Mouse (Mus musculus) spleen, adult 12 weeks (tissue): ENCODE data around the gene Abca12.

Experiments
- DNase-seq: peaks from one replicate; pipeline ENCODE4 v3.0.0; 2022; ENCODE audit warnings: low spot score

Abca12 gene

GRCm38 (mm10) chr1:71414810-71415209, at the start of gene Abca12:
Gene Abca12, minus strand, starts transcription at chr1:71414910.
- DNase-seq = no peak

GRCm38 (mm10) chr1:71457961-71458360, 43.3 kb upstream of the Abca12 start:
- DNase-seq = no peak

DNA sequence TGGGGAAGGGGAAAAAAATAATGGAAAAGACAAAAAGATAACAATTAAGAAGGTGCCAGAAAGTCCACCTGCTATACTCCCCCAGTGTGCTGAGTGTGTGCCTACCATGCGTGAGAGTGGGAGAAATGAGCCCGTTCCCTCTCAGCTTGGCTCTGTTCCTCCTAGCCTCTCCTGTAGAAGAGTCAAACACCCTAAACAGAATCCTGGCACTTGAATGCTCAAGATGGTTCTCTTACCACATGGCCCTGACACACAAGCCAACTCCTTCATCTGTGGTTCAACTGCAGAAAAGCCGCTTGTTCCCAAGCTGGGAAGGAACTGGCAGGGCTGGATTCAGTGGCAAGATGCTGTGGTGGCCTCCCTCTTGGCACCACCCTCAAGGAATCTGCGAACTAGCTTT, 32.7 kb upstream of the Abca12 start:
- no peak for DNase-seq

GRCm38 (mm10) chr1:71421741-71422333, 7.1 kb upstream of the Abca12 start:
- no peak for DNase-seq

- no peak for DNase-seq
Measured at GRCm38 (mm10) chr1:71418467-71418866, 3.8 kb upstream of the Abca12 start.

GRCm38 (mm10) chr1:71417951-71418350, 3.2 kb upstream of the Abca12 start:
- no peak for DNase-seq

DNA sequence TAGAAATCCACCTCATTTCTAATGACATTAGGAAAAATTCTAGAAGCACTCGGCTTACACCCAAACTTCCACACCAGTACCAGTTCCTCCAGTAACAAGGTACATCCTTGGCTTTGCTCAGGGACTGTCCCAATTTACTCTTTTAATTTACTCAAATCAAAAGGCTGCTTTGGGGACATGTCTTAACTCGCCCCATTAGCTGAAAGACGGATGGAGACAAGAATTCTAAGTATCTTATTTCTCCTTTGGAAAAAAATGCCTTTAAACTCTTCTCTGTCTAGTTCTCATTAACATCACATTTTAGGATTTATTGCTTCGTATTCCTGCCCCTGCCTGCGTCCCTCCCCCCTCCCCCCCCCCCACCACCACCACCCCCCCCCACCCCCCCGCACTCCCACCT, 626 bp downstream of the Abca12 start:
- DNase-seq = no peak

DNA sequence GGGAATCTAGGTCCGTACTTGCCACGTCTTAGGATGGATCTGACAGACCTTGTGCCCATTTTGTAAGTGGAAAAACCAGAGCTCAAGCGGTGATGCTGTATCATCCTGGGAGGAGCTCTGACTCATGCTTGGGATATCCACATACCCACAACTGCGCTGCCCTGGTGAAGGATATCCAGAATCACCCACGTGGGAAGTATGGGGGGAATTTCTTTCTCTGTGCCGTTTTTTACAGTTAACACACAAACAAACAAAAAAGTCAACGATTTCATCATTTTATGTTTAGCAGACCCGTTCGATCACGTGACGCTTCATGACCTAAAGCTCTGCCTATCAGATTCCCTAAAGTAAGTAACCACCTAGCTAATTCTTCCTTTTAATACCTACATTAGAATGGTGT, 1.6 kb downstream of the Abca12 start:
- DNase-seq = no peak

DNA sequence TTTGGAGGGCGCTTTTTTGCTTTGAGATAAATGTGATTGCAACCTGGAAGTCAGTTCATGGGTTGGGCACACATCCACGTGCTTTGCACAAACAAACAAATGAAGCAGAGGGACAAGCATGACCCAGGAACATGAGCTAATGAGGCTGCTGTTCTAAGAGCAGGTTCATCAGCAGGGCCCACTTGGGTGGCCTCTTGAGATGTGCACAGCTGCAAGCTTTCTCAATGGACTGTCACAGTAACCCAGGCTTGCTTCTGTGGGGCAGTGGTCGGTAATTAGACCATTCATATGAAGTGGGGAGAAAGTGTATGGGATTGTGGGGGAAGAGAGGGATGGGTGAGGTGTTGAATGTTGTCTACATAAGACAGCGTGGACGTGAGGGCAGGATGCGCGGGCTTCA, 7.0 kb downstream of the Abca12 start:
- DNase-seq = no peak

DNA sequence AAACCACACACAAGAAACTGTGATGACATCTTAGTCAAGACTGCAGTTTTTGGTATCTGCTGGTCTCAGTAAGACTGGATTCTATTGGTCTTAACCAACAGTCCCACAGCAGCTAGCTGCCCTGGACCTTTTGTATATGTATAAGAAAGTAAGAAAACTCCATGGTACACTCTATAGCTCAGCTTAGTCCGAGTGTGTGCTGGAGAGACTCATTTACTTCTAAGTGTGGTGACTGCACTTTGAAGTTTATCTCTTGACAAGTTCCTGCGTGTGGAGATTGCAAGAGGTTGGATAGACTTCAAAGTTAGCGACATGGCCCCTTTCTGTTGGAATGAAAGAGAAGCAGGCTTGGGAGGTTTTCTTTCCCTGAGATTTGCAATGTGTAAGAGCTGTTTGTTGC, 17.1 kb downstream of the Abca12 start:
- DNase-seq = no peak

DNA sequence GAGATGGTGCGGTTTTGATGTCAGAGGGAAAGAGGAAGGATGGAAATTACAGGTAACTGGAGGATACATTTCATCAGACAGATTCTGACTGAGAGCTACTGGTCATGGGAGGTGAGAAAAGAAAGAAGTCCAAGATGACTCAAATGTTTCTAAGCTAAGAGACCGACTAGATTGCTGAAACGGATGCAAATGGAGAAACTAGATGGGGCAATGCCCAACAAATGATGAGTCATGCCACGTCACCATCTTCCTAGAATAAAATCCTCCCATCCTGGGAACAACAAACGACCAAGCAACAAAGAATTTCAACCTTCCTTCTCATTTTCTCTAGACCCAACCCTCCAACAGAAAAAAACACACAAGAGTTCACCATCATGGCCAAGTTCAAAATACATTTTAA, 18.6 kb downstream of the Abca12 start:
- no peak for DNase-seq

DNA sequence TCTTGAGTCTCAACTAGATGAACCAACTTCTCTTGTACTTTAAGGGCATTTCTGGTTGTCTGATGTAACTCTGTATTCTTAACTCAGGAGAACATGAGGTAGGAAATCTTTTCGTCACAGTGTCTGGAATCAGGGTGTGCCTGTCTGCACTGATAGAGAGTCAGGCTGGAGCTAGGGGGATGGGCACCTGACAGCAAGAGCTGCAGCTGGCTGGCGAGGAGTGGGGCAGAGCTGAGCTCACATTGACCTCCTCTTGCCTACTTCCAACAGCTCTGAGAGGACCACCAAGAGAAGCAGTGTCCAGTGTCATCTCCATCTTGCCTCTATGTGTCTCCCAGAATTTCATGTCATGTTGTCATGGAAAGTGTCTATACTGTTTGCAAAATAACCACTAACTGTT, 20.5 kb downstream of the Abca12 start:
- no peak for DNase-seq

- no peak for DNase-seq
Measured at GRCm38 (mm10) chr1:71393489-71393888, 21.2 kb downstream of the Abca12 start.

DNA sequence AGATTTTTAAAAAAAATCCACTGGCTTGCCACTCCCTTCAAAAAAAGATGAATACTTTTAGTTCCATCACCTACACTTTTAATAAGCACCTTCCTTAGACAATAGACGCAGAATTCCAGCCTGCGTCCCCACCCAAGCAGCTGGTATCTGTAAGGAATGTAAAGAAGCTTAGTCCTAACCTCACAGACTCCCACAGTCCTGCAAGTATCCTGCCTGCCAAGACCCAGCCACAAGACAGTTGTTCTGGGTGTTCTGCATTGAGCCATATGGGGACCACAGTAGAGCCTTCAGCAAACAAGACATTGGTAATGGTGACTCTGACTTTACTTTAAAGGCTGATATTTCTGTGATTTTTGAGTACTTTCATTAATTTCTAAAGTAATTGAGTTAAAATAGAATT, 22.2 kb downstream of the Abca12 start:
- no peak for DNase-seq

GRCm38 (mm10) chr1:71386593-71386992, 28.1 kb downstream of the Abca12 start:
- DNase-seq = no peak

DNA sequence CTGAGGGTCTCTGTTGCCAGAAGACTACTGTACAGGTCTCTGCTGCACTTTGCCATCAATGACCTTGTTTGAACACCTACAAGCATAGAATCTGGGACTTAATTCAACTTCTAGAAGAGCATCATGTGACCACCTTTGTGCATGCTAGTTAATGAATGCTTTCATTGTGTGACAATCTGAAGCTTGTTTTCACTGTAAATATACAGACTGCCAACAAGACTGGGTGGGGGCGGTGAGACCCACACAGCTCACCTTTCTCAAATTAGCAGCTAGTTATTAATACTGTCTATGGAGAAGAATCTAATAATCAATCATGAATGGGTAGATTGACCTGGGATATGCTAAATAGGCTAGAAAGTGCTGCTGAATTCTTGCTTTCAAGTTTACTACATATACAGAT, 30.6 kb downstream of the Abca12 start:
- DNase-seq = no peak

GRCm38 (mm10) chr1:71373090-71373489, 41.6 kb downstream of the Abca12 start:
- no peak for DNase-seq

DNA sequence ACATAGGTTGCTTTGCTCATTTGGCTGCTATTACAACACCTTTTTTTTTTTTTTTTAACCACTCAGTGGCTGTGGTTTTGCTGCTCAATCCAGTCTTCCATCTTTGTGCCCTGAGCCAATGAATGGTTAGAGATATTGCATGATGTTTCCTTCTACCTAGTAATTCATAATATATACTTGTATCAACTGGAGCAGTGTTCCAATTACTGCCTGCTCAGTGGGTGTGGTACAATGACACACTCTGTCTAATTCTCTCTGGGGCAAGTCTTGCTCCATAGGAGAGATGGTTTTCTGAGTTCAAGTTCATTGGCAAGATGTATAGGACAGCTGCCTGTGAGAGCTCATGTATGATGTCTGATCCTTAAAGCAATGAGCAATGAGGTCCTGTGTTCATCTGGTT, 44.4 kb downstream of the Abca12 start:
- DNase-seq = no peak

- DNase-seq = no peak
Measured at GRCm38 (mm10) chr1:71367770-71368169, 46.9 kb downstream of the Abca12 start.

DNA sequence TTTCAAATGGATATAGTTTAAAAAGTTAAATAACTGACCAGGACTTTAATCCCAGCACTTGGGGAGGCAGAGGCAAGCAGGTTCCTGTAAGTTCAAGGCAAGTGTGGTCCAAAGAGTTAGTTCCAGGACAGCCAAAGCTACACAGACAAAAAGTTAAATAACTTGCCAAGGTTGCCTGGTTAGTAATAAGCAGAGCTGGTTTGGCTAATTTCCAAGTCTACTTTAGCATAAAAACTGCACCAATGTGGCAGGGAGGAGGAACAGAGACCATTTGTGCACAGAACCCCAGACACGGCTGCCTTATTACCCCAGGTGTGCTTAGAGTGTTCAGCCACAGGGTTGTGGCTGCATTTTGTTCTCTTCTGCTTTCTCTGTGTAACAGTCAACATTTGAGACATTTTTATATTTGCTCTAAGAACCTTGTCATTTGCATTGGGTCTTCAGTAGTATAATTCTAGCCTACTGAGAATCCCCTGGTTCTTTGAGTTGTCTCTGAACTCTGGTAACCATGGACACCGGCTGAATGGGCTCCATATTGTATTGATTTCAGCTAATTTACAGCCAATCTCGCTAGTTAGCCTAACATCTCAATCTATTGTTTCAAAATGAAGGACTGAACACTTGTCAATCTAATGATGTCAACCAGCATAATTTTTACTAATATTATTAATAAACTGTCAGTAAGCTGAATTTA, 71.7 kb downstream of the Abca12 start:
- DNase-seq = no peak

DNA sequence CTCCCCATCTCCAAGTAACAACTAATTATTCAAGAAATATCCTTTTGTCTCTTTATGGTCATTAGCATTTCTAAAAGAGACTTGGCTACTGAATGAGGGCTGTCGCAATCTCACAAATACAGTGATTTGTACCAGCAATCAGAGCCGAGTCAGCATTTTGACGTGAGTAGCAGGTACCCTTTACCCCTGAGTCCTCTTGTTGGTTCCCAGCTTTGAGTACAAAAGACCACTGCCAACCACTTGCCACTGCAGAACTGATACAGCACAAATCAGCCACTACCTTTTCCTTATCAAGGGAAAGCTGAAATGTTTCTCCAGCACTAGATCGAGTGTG, 72.5 kb downstream of the Abca12 start:
- DNase-seq = no peak

GRCm38 (mm10) chr1:71341370-71342260, 73.1 kb downstream of the Abca12 start:
- no peak for DNase-seq
